Mouse (Mus musculus): ENCODE results near the gene Tmc1.

Tmc1 gene

GRCm38 (mm10) chr19:20799460-20799859 lies 154.5 kb downstream of the Tmc1 start:
- in situ Hi-C loops (cut with MseI, MboI), result no loop called here

GRCm38 (mm10) chr19:20797558-20798101 lies 156.4 kb downstream of the Tmc1 start:
- in situ Hi-C loops (cut with MseI, MboI), result no loop called here

- in situ Hi-C loops (cut with MseI, MboI), result no loop called here
Measured at GRCm38 (mm10) chr19:20796001-20796400, 158.0 kb downstream of the Tmc1 start.

GRCm38 (mm10) chr19:20794999-20795398 lies 159.0 kb downstream of the Tmc1 start:
- in situ Hi-C loops (cut with MseI, MboI), result no loop called here

- in situ Hi-C loops (cut with MseI, MboI), result no loop called here
Measured at GRCm38 (mm10) chr19:20792811-20793210, 161.2 kb downstream of the Tmc1 start.

GRCm38 (mm10) chr19:20787289-20787688 lies 166.7 kb downstream of the Tmc1 start:
- in situ Hi-C loops (cut with MseI, MboI), result no loop called here

- in situ Hi-C loops (cut with MseI, MboI), result no loop called here
Measured at GRCm38 (mm10) chr19:20775681-20776080, 178.3 kb downstream of the Tmc1 start.

- in situ Hi-C loops (cut with MseI, MboI), result loop anchor here in 1 of 2 experiments (25.0 kb wide), 1 partner anchor 337 kb away; no protein-coding TSS in a partner anchor
Measured at GRCm38 (mm10) chr19:20773941-20774340, 180.1 kb downstream of the Tmc1 start.

- in situ Hi-C loops (cut with MseI, MboI), result loop anchor here (10.0 to 25.0 kb wide), 3 partner anchors 319 to 399 kb away; no protein-coding TSS in a partner anchor
Measured at GRCm38 (mm10) chr19:20764214-20764613, 189.8 kb downstream of the Tmc1 start.

GRCm38 (mm10) chr19:20761675-20762426 lies 192.2 kb downstream of the Tmc1 start:
- in situ Hi-C loops (cut with MseI, MboI), result loop anchor here (10.0 to 25.0 kb wide), 3 partner anchors 317 to 397 kb away; no protein-coding TSS in a partner anchor

- in situ Hi-C loops (cut with MseI, MboI), result loop anchor here (10.0 to 25.0 kb wide), 3 partner anchors 316 to 396 kb away; no protein-coding TSS in a partner anchor
Measured at GRCm38 (mm10) chr19:20761119-20761518, 192.9 kb downstream of the Tmc1 start.

GRCm38 (mm10) chr19:20744630-20745029 lies 209.4 kb downstream of the Tmc1 start:
- in situ Hi-C loops (cut with MseI, MboI), result no loop called here

Measured in mouse trophoblast stem cell (cell line).